Mouse (Mus musculus): ENCODE data around the gene Diras2.

DNA sequence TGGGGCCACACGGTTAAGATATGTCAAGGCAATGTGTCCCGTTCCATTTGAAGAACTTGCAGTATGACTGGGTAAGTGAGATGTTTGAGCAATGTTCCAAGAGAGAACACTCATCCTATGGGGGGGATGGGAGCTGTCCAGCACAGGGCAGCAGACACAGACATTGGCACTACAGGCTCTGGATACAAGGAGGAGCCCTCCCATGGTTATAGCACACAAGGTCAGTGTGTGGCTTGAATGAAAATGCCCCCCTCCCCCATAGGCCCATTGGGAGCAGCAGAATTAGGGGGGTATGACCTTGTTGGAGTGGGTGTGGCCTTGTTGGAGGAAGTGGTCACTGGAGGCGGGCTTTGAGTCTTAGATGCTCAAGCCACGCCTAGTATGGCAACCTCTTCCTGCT is 12.7 kb downstream of the Diras2 start:
- TF ChIP-seq CTCF (IDR thresholded peaks at IDR 0.05; ENCODE audit: borderline replicate concordance, insufficient read depth, low read length) (no peak), POLR2A (IDR thresholded peaks at IDR 0.05; ENCODE audit: low read depth, low read length) (no peak)

Measured in embryonic fibroblast, embryonic 13.5 days (primary cell).